Mouse (Mus musculus) kidney, adult 2 months (tissue): ENCODE measurements around the gene Drg2.

Source experiments
- CTCF ChIP-seq: fragments of 200-500 bp; conservative IDR thresholded peaks from 2 replicates; pipeline ENCODE4 v1.5.1; 2011; ENCODE audit warnings: low read depth, mild to moderate bottlenecking, control low read depth, low read length, moderate library complexity, mixed read lengths; ENCODE audit not compliant: insufficient read depth, insufficient read length
- POLR2A ChIP-seq: fragments of 200-500 bp; IDR thresholded peaks from one replicate; pipeline ENCODE4 v1.6.1; 2011; ENCODE audit warnings: low read depth, low read length, control low read depth

- no peak for TF ChIP-seq CTCF
- TF ChIP-seq POLR2A, result no peak
Measured at GRCm38 (mm10) chr11:60444007-60444406, 10.4 kb upstream of the Drg2 start.
